Mouse (Mus musculus) liver, adult 2 months (tissue): ENCODE data around the gene Xpr1.

Experiments
- CTCF ChIP-seq: fragments of 200-500 bp; IDR thresholded peaks from 2 replicates; pipeline ENCODE4 v1.5.1; 2011; ENCODE audit warnings: low read depth, low read length, control low read depth
- POLR2A ChIP-seq: fragments of 200-500 bp; IDR thresholded peaks from 2 replicates; pipeline ENCODE4 v1.6.1; 2011; ENCODE audit warnings: low read length, control low read depth; ENCODE audit not compliant: insufficient read depth; ENCODE audit errors: extremely low read depth

- TF ChIP-seq CTCF, result no peak
- TF ChIP-seq POLR2A, result no peak
Observed at GRCm38 (mm10) chr1:155254309-155254708, 162.9 kb downstream of the Xpr1 start.
